Mouse (Mus musculus) intestine, postnatal 0 days (tissue): ENCODE results near the gene Skil. TPM values are rescaled to one million over a fixed set of nuclear protein-coding genes. Genes with fewer than 3 reads are reported as not detected.
A peak's percentile ranks its signal among the peaks of the same experiment; 100 is the strongest.

Experiments
- ATAC-seq: fragments of 200-750 bp; cut with Nextera tagmentation; 2 replicates; pipeline ENCODE4 v1.8.0; 2017; ENCODE audit warnings: mild to moderate bottlenecking, moderate TSS enrichment, moderate library complexity
- H3K27ac ChIP-seq: fragments of 300-500 bp; sonication (generic); 2 replicates; pipeline ENCODE4 v1.5.1; 2014; ENCODE audit warnings: mild to moderate bottlenecking, low read depth, low read length, moderate library complexity
- H3K27me3 ChIP-seq: fragments of 300-500 bp; sonication (generic); replicated peaks from 2 replicates; pipeline ENCODE4 v1.6.1; 2014; ENCODE audit warnings: low read length, mixed read lengths; ENCODE audit not compliant: control insufficient read depth, insufficient read depth
- H3K36me3 ChIP-seq: fragments of 300-500 bp; sonication (generic); 2 replicates; pipeline ENCODE4 v1.6.1; 2014; ENCODE audit warnings: mild to moderate bottlenecking, moderate library complexity; ENCODE audit not compliant: control insufficient read depth, insufficient read depth
- H3K4me1 ChIP-seq: fragments of 300-500 bp; sonication (generic); replicated peaks from 2 replicates; pipeline ENCODE4 v1.6.1; 2014; ENCODE audit warnings: antibody characterized with exemption, low read length, mixed read lengths; ENCODE audit not compliant: control insufficient read depth, insufficient read depth
- H3K4me2 ChIP-seq: fragments of 300-500 bp; sonication (generic); replicated peaks from 2 replicates; pipeline ENCODE4 v1.6.1; 2014; ENCODE audit warnings: low read depth, mild to moderate bottlenecking, moderate library complexity
- H3K4me3 ChIP-seq: fragments of 300-500 bp; sonication (generic); 2 replicates; pipeline ENCODE4 v1.5.1; 2014; ENCODE audit warnings: low read depth, low read length
- H3K9ac ChIP-seq: fragments of 300-500 bp; sonication (generic); 2 replicates; pipeline ENCODE4 v1.6.1; 2014; ENCODE audit warnings: mild to moderate bottlenecking, low read depth, low read length
- H3K9me3 ChIP-seq: fragments of 300-500 bp; sonication (generic); 2 replicates; pipeline ENCODE4 v1.6.1; 2016; ENCODE audit warnings: mixed run types; ENCODE audit not compliant: control insufficient read depth
- CTCF ChIP-seq: sonication (generic); IDR thresholded peaks from 2 replicates; pipeline ENCODE4 v1.5.1; 2016; ENCODE audit warnings: low read depth, mild to moderate bottlenecking, control low read depth, antibody characterized with exemption, moderate library complexity
- WGBS: fragments of 180-500 bp; shearing (Covaris S2); extraction: QIAGEN DNeasy Blood & Tissue Kit; methylation state at CpG from one replicate; pipeline ENCODE4 v1.1.7; 2014; 5-methylcytosine and 5-hydroxymethylcytosine counted together
- polyA plus RNA-seq: library from polyadenylated mRNA; unstranded; fragments of >200 nt; fragmentation: Nextera tagmentation; extraction: Ambion mirVana; gene quantifications from 2 replicates; pipeline ENCODE4 v1.2.1, GENCODE M21; 2015

The Skil gene
- polyA plus RNA-seq, 1 experiment from 2014 or later = 19.1 TPM

- Histone ChIP-seq H3K27me3 (no peaks in the 10 kb centered on the region), H3K4me2 (no peak overlapping the region), H3K27ac (no peak overlapping the region), H3K36me3 (no peaks in the 10 kb centered on the region), H3K4me1 (peaks cover 23% of the 10 kb centered on the region), H3K9ac (no peak overlapping the region), H3K4me3 (no peak overlapping the region), H3K9me3 (no peaks in the 10 kb centered on the region)
- no peak for TF ChIP-seq CTCF
- no peak for ATAC-seq
- 89% methylated on average over 10 of the region's 10 CpGs for WGBS
Observed at GRCm38 (mm10) chr3:31080791-31081502, 13.9 kb upstream of the Skil start.

GRCm38 (mm10) chr3:31082838-31083506, 11.9 kb upstream of the Skil start:
- no peak overlapping the region for H3K27ac ChIP-seq
- peaks cover 14% of the 10 kb centered on the region for H3K4me1 ChIP-seq
- no peaks in the 10 kb centered on the region for H3K27me3 ChIP-seq
- no peak overlapping the region for H3K4me3 ChIP-seq
- no peaks in the 10 kb centered on the region for H3K36me3 ChIP-seq
- H3K9me3 ChIP-seq = no peaks in the 10 kb centered on the region
- peak overlapping the region; percentile 32; the same call in 1 of the 2 replicates for H3K4me2 ChIP-seq
- no peak overlapping the region for H3K9ac ChIP-seq
- WGBS = 83% methylated on average over 11 of the region's 13 CpGs
- ATAC-seq = no peak
- no peak for TF ChIP-seq CTCF

- H3K9ac ChIP-seq = no peak overlapping the region
- no peak for TF ChIP-seq CTCF
- no peak overlapping the region for H3K4me3 ChIP-seq
- H3K36me3 ChIP-seq = no peaks in the 10 kb centered on the region
- 16% methylated on average over 12 of the region's 12 CpGs for WGBS
- 0 out of 2 replicates have a peak, but pooled peaks have one; percentile 37 for ATAC-seq
- H3K27me3 ChIP-seq = no peaks in the 10 kb centered on the region
- peaks cover 11% of the 10 kb centered on the region for H3K4me1 ChIP-seq
- H3K27ac ChIP-seq = no peak overlapping the region
- peak overlapping the region; percentile 32; the same call in 1 of the 2 replicates for H3K4me2 ChIP-seq
- H3K9me3 ChIP-seq = no peaks in the 10 kb centered on the region
Observed at GRCm38 (mm10) chr3:31083507-31084245, 11.2 kb upstream of the Skil start.

GRCm38 (mm10) chr3:31085000-31085399, 9.9 kb upstream of the Skil start:
- no peak for ATAC-seq
- H3K4me1 ChIP-seq = peaks cover 12% of the 10 kb centered on the region
- 88% methylated on average over 3 of the region's 3 CpGs for WGBS

GRCm38 (mm10) chr3:31088789-31089775, 5.8 kb upstream of the Skil start:
- no peak overlapping the region for H3K4me2 ChIP-seq
- no peak overlapping the region for H3K9ac ChIP-seq
- H3K4me1 ChIP-seq = 0 out of 2 replicates have a peak, but pooled peaks cover 11% of the 10 kb centered on the region
- no peaks in the 10 kb centered on the region for H3K9me3 ChIP-seq
- TF ChIP-seq CTCF = no peak
- no peak overlapping the region for H3K4me3 ChIP-seq
- ATAC-seq = no peak
- WGBS = 58% methylated on average over 9 of the region's 10 CpGs
- no peaks in the 10 kb centered on the region for H3K36me3 ChIP-seq
- no peak overlapping the region for H3K27ac ChIP-seq
- no peaks in the 10 kb centered on the region for H3K27me3 ChIP-seq

More at GRCm38 (mm10) chr3:31085000-31085399, 9.9 kb upstream of the Skil start:
- Histone ChIP-seq H3K9me3 (no peaks in the 10 kb centered on the region), H3K9ac (no peak overlapping the region), H3K27ac (no peak overlapping the region), H3K4me3 (no peak overlapping the region), H3K36me3 (no peaks in the 10 kb centered on the region), H3K27me3 (no peaks in the 10 kb centered on the region), H3K4me2 (no peak overlapping the region)
- no peak for TF ChIP-seq CTCF
